Mouse (Mus musculus): Measurements from ENCODE around the gene Prrx1.

Gene Prrx1

GRCm38 (mm10) chr1:163311861-163312811 lies 1.4 kb downstream of the Prrx1 start:
- no peak for DNase-seq (ENCODE audit: low read depth, low spot score)

GRCm38 (mm10) chr1:163311006-163311836 lies 2.3 kb downstream of the Prrx1 start:
- no peak for DNase-seq (ENCODE audit: low read depth, low spot score)

- no peak for DNase-seq (ENCODE audit: low read depth, low spot score)
Measured at GRCm38 (mm10) chr1:163310023-163310754, 3.3 kb downstream of the Prrx1 start.

- no peak for DNase-seq (ENCODE audit: low read depth, low spot score)
Measured at GRCm38 (mm10) chr1:163309466-163309865, 4.0 kb downstream of the Prrx1 start.

- no peak for DNase-seq (ENCODE audit: low read depth, low spot score)
Measured at GRCm38 (mm10) chr1:163308631-163309030, 4.9 kb downstream of the Prrx1 start.

- DNase-seq (ENCODE audit: low read depth, low spot score) = no peak
Measured at GRCm38 (mm10) chr1:163307706-163308105, 5.8 kb downstream of the Prrx1 start.

- no peak for DNase-seq (ENCODE audit: low read depth, low spot score)
Measured at GRCm38 (mm10) chr1:163305956-163306355, 7.6 kb downstream of the Prrx1 start.

- DNase-seq (ENCODE audit: low read depth, low spot score) = no peak
Measured at GRCm38 (mm10) chr1:163304837-163305236, 8.7 kb downstream of the Prrx1 start.

GRCm38 (mm10) chr1:163302292-163302691 lies 11.2 kb downstream of the Prrx1 start:
- no peak for DNase-seq (ENCODE audit: low read depth, low spot score)

- no peak for DNase-seq (ENCODE audit: low read depth, low spot score)
Measured at GRCm38 (mm10) chr1:163293152-163293551, 20.4 kb downstream of the Prrx1 start.

- DNase-seq (ENCODE audit: low read depth, low spot score) = no peak
Measured at GRCm38 (mm10) chr1:163291925-163292324, 21.6 kb downstream of the Prrx1 start.

GRCm38 (mm10) chr1:163289131-163289530 lies 24.4 kb downstream of the Prrx1 start:
- DNase-seq (ENCODE audit: low read depth, low spot score) = no peak

- no peak for DNase-seq (ENCODE audit: low read depth, low spot score)
Measured at GRCm38 (mm10) chr1:163285539-163285938, 28.0 kb downstream of the Prrx1 start.

GRCm38 (mm10) chr1:163285136-163285535 lies 28.4 kb downstream of the Prrx1 start:
- DNase-seq (ENCODE audit: low read depth, low spot score) = no peak

GRCm38 (mm10) chr1:163283980-163284635 lies 29.4 kb downstream of the Prrx1 start:
- no peak for DNase-seq (ENCODE audit: low read depth, low spot score)

- no peak for DNase-seq (ENCODE audit: low read depth, low spot score)
Measured at GRCm38 (mm10) chr1:163281450-163282198, 31.9 kb downstream of the Prrx1 start.

- no peak for DNase-seq (ENCODE audit: low read depth, low spot score)
Measured at GRCm38 (mm10) chr1:163280842-163281122, 32.7 kb downstream of the Prrx1 start.

- DNase-seq (ENCODE audit: low read depth, low spot score) = no peak
Measured at GRCm38 (mm10) chr1:163280097-163280841, 33.2 kb downstream of the Prrx1 start.

- DNase-seq (ENCODE audit: low read depth, low spot score) = no peak
Measured at GRCm38 (mm10) chr1:163277069-163277468, 36.4 kb downstream of the Prrx1 start.

GRCm38 (mm10) chr1:163274919-163275318 lies 38.6 kb downstream of the Prrx1 start:
- DNase-seq (ENCODE audit: low read depth, low spot score) = no peak
